Mouse (Mus musculus) hindbrain, embryonic 11.5 days (tissue): Measurements from ENCODE around the gene Akap6. TPM values are rescaled to one million over a fixed set of nuclear protein-coding genes. Genes with fewer than 3 reads are reported as not detected.

ENCODE experiments used
- ATAC-seq: fragments of 200-750 bp; cut with Nextera tagmentation; 2 replicates; pipeline ENCODE4 v1.8.0; 2017; ENCODE audit warnings: mild to moderate bottlenecking, moderate TSS enrichment, moderate library complexity; ENCODE audit not compliant: low FRiP score
- DNase-seq: peaks from one replicate; pipeline ENCODE4 v3.0.0-alpha.2; 2015; ENCODE audit warnings: low spot score
- H3K27ac ChIP-seq: fragments of 300-500 bp; sonication (generic); 2 replicates; pipeline ENCODE4 v1.5.1; 2014; ENCODE audit warnings: mild to moderate bottlenecking, low read depth, low read length
- H3K27me3 ChIP-seq: fragments of 300-500 bp; sonication (generic); 2 replicates; pipeline ENCODE4 v1.6.1; 2014; ENCODE audit warnings: mild to moderate bottlenecking, low read length, moderate library complexity, mixed read lengths; ENCODE audit not compliant: control insufficient read depth, insufficient read depth
- H3K36me3 ChIP-seq: fragments of 300-500 bp; sonication (generic); 2 replicates; pipeline ENCODE4 v1.6.1; 2014; ENCODE audit warnings: mild to moderate bottlenecking, low read length, moderate library complexity, mixed read lengths; ENCODE audit not compliant: control insufficient read depth, insufficient read depth
- H3K4me1 ChIP-seq: fragments of 300-500 bp; sonication (generic); replicated peaks from 2 replicates; pipeline ENCODE4 v1.6.1; 2014; ENCODE audit warnings: low read length, mixed read lengths; ENCODE audit not compliant: control insufficient read depth, insufficient read depth
- H3K4me2 ChIP-seq: fragments of 300-500 bp; sonication (generic); replicated peaks from 2 replicates; pipeline ENCODE4 v1.6.1; 2014; ENCODE audit warnings: mild to moderate bottlenecking, low read depth, low read length
- H3K4me3 ChIP-seq: fragments of 300-500 bp; sonication (generic); 2 replicates; pipeline ENCODE4 v1.5.1; 2014; ENCODE audit warnings: low read depth, low read length
- H3K9ac ChIP-seq: fragments of 300-500 bp; sonication (generic); 2 replicates; pipeline ENCODE4 v1.6.1; 2014; ENCODE audit warnings: low read depth, low read length
- H3K9me3 ChIP-seq: fragments of 300-500 bp; sonication (generic); 2 replicates; pipeline ENCODE4 v1.6.1; 2016; ENCODE audit warnings: low read length; ENCODE audit not compliant: control insufficient read depth
- WGBS: fragments of 180-500 bp; shearing (Covaris S2); extraction: QIAGEN DNeasy Blood & Tissue Kit; methylation state at CpG from one replicate; pipeline ENCODE4 v1.1.7; 2014; 5-methylcytosine and 5-hydroxymethylcytosine counted together
- polyA plus RNA-seq: library from polyadenylated mRNA; unstranded; fragments of >200 nt; fragmentation: Nextera tagmentation; extraction: Ambion mirVana; gene quantifications from 2 replicates; pipeline ENCODE4 v1.2.1, GENCODE M21; 2014

Gene Akap6
- polyA plus RNA-seq, 1 experiment from 2014 or later = 35.7 TPM

DNA sequence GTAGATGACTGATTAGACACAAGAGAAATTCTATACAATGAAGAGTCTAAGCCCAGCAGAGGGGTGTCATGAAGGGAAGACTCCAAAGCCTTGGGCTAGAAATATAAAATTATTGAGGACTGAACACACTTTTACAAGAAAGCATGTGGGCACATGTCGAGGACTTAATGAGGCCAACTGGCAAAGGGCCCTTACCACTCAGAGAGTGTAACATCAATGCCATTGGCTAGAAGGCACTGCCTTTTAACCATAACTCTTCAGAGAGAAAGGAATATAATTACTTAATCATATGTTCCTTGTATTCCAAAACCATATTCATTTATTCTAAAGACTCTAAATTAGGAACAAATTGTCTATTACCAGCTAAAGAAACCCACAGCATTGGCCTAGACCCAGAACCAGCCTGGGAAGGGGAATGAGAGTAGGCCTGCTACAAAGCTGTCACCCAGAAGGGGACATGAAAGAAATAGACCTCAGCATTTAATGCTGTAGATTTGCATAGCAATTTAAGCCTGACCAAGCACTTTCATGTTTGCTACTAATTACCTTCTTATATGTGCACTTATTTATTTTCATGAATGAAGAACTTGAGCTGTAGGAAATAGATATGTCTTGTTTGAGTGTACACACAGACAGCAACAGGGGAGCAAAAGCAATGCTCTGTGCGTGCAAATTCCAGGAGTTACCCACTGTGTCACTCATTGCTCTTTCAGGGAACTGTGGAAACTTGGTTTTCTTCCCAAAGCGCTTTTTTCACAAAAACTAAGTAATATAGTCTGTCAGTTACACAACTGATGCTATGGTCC lies 377.6 kb downstream of the Akap6 start:
- Histone ChIP-seq H3K4me1 (no peaks in the 10 kb centered on the region), H3K9ac (no peak overlapping the region), H3K36me3 (no peaks in the 10 kb centered on the region), H3K4me2 (no peak overlapping the region), H3K27me3 (no peaks in the 10 kb centered on the region), H3K4me3 (no peak overlapping the region), H3K9me3 (no peaks in the 10 kb centered on the region), H3K27ac (no peak overlapping the region)
- 92% methylated on average over 3 of the region's 3 CpGs for WGBS
- ATAC-seq = no peak
- DNase-seq = no peak

DNA sequence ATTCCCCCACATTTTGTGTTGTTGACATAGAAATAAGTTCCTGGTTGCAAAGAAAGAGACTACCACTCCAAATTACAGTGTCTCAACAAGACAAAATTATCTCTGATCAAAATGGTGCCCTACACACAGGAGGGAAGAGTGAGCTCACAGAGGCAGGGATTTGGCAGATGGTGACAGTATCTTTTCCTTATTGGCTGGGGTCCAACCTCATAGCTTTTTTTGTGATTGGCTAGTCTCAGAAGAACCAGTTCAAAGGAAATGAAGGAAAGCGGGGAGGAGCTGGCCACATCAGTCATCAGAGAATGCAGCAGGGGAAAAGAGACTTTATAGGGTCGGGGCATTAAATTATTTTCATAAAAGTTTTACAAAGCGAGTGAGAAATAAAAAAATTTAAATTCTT lies 386.6 kb downstream of the Akap6 start:
- no peak for ATAC-seq
- H3K4me2 ChIP-seq = no peak overlapping the region
- H3K27ac ChIP-seq = no peak overlapping the region
- no peak overlapping the region for H3K9ac ChIP-seq
- DNase-seq = no peak
- H3K36me3 ChIP-seq = no peaks in the 10 kb centered on the region
- no peaks in the 10 kb centered on the region for H3K27me3 ChIP-seq
- WGBS = 86% methylated on average over 3 of the region's 3 CpGs
- H3K4me1 ChIP-seq = no peaks in the 10 kb centered on the region
- no peak overlapping the region for H3K4me3 ChIP-seq
- no peaks in the 10 kb centered on the region for H3K9me3 ChIP-seq

DNA sequence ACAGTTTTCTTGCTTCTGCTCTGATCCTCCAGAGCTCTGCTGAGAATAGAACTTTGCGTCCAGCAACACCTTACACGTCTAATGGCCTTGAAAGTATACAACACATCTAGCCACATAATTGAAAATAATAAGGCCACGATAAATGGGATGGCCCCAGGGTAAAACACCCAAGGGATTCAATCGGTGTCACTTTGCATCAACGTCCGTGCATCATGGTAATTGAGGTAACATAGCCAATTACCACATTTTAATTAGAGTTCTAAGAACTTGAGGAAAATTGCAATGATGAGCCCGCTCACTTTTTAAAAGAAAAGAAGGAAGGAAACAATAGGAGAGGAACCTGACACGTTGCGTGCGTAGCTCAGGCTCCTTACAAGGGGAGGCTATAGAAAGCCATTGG lies 413.1 kb downstream of the Akap6 start:
- Histone ChIP-seq H3K9me3 (no peaks in the 10 kb centered on the region), H3K27me3 (no peaks in the 10 kb centered on the region), H3K9ac (no peak overlapping the region), H3K4me2 (no peak overlapping the region), H3K4me3 (no peak overlapping the region), H3K4me1 (no peaks in the 10 kb centered on the region), H3K36me3 (no peaks in the 10 kb centered on the region), H3K27ac (no peak overlapping the region)
- 83% methylated on average over 10 of the region's 10 CpGs for WGBS
- no peak for ATAC-seq
- DNase-seq = no peak

DNA sequence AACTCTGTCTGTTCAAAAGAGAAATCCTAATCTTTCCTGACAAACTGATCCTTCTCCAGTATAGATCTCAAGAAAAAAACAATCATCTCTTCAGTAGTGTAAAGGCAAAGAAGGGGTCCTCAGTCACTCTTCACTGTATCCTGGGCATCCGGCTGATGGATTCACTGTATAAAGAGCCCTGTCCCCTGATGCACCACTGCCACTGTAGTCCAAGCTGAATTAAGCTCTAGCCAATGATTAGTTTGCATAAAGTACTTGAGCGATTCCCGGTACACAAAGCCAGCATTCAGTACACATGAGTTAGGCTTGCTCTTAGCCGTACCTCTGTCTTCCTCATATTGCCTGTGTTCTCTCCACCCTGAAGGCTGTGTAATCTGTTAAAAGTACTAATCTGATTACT lies 420.2 kb downstream of the Akap6 start:
- no peak overlapping the region for H3K4me2 ChIP-seq
- no peak for DNase-seq
- no peaks in the 10 kb centered on the region for H3K27me3 ChIP-seq
- no peak overlapping the region for H3K27ac ChIP-seq
- no peak overlapping the region for H3K4me3 ChIP-seq
- H3K4me1 ChIP-seq = no peaks in the 10 kb centered on the region; the same call in 1 of the 2 replicates
- no peak for ATAC-seq
- H3K9ac ChIP-seq = no peak overlapping the region
- no peaks in the 10 kb centered on the region for H3K36me3 ChIP-seq
- 44% methylated on average over 4 of the region's 4 CpGs for WGBS
- H3K9me3 ChIP-seq = no peaks in the 10 kb centered on the region

DNA sequence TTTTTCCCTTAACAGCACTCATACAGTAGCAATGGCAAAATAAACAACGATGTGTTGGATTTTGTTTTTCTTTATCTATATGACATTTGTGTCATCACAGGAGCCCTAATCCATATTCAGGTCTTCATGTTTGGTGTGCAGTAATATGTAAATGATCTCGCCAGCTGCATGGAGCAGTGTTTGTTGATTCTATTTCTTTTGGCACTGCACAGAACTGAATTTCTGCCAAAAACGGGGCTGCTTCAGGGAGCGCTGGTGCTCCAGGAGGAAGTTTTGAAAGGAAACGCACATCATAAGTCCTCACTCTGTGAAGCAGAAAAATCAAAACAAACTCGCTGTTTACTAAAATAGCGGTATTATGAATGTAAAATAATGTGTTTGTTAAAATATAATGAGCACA lies 424.9 kb downstream of the Akap6 start:
- Histone ChIP-seq H3K27ac (no peak overlapping the region), H3K9ac (no peak overlapping the region), H3K4me2 (no peak overlapping the region), H3K4me1 (no peaks in the 10 kb centered on the region; the same call in 1 of the 2 replicates), H3K27me3 (no peaks in the 10 kb centered on the region), H3K4me3 (no peak overlapping the region), H3K9me3 (no peaks in the 10 kb centered on the region), H3K36me3 (no peaks in the 10 kb centered on the region)
- DNase-seq (no peak), ATAC-seq (no peak)
- 78% methylated on average over 7 of the region's 7 CpGs for WGBS

DNA sequence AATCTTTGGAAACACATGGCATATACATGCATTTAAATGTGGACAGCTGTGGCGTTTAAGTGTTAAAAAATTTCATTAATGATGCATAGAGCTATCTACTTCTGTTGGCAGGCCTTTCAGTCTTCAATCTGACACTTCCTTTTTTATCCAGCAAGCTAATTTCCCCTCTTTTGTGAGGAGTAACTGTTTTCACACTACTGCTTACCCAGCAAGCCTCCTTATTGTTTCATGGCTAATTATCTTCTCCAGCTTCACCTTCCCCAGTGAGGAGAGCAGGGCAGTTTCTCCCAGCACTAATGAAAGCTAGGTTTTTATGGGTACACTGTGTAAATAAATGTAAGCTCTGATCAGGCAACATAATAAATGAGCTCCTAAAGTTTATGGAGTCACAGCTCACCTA lies 425.5 kb downstream of the Akap6 start:
- DNase-seq = no peak
- Histone ChIP-seq H3K4me2 (no peak overlapping the region), H3K27me3 (no peaks in the 10 kb centered on the region), H3K36me3 (no peaks in the 10 kb centered on the region), H3K27ac (no peak overlapping the region), H3K9me3 (no peaks in the 10 kb centered on the region), H3K4me1 (no peaks in the 10 kb centered on the region), H3K9ac (no peak overlapping the region), H3K4me3 (no peak overlapping the region)
- no peak for ATAC-seq
- WGBS = 43% methylated on average over 1 of the region's 1 CpGs

DNA sequence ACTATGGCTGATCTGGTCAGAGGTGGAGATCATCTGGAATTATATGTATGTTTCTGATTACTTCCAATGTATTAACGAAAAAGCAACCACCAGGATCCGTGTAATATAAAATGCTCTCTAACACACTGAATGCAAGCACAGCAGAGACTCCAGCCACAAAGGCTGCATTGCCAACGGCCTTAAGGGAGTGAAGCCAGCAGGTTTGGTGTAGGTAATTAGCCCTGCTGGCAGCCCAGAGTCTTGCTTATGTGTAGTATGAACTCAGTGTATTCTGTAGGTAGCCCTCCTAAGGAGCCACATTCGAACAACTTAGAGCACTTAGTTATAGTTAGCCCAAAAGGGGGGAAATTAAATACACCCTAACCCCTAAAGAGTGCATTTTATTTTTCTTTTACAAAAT lies 426.1 kb downstream of the Akap6 start:
- Histone ChIP-seq H3K36me3 (no peaks in the 10 kb centered on the region), H3K9ac (no peak overlapping the region), H3K27me3 (no peaks in the 10 kb centered on the region), H3K9me3 (no peaks in the 10 kb centered on the region), H3K4me3 (no peak overlapping the region), H3K4me2 (no peak overlapping the region), H3K27ac (no peak overlapping the region), H3K4me1 (no peaks in the 10 kb centered on the region)
- ATAC-seq = no peak
- 73% methylated on average over 4 of the region's 4 CpGs for WGBS
- DNase-seq = no peak

DNA sequence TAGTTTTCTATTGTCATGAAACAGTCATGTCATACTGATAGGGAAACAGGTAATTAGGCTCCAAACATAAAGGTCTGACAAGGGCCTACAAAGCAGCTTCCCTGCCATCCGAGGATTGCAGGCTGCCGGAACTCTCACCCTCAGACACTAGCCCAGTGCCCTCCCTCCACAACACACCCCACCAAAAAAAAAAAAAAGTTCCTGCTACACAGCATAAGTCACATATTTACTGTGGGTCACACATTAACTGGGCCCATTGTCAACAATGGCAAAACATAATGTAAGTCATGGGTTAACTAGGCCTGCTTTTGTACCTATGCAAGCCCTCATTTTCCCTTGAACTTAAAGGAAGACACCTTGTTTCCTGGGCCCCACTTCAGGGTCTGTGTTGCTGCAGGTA lies 435.0 kb downstream of the Akap6 start:
- Histone ChIP-seq H3K4me2 (no peak overlapping the region), H3K27me3 (no peaks in the 10 kb centered on the region), H3K9me3 (no peaks in the 10 kb centered on the region), H3K36me3 (no peaks in the 10 kb centered on the region), H3K4me3 (no peak overlapping the region), H3K4me1 (no peaks in the 10 kb centered on the region), H3K9ac (no peak overlapping the region), H3K27ac (no peak overlapping the region)
- DNase-seq (no peak), ATAC-seq (no peak)
- 74% methylated on average over 2 of the region's 2 CpGs for WGBS

DNA sequence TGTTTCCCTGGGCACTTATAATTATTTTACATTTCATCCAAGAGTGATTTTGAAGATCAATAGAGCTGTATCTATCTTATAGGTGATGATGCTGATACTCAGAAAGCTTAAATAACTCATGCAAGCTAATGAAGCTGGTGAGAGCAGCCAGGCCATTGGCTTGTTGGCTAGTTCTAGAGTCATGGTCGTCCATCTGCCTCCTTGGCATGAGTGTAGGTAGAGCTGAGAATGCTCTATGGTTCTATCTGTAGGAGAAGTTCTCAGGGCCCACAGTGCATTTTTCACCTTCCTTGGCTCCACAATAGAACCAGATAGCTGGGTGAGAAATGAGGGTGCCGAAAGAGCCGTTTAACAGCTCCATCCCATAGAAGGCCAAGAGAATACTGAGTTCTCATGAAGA lies 438.1 kb downstream of the Akap6 start:
- Histone ChIP-seq H3K4me3 (no peak overlapping the region), H3K27ac (no peak overlapping the region), H3K4me1 (no peaks in the 10 kb centered on the region), H3K27me3 (no peaks in the 10 kb centered on the region), H3K36me3 (no peaks in the 10 kb centered on the region; the same call in 1 of the 2 replicates), H3K9ac (no peak overlapping the region), H3K9me3 (no peaks in the 10 kb centered on the region), H3K4me2 (no peak overlapping the region)
- DNase-seq = no peak
- 88% methylated on average over 3 of the region's 3 CpGs for WGBS
- no peak for ATAC-seq
